Mouse (Mus musculus) lung, adult 2 months (tissue): ENCODE measurements around the gene 2310022A10Rik.

ENCODE experiments used
- CTCF ChIP-seq: fragments of 200-500 bp; IDR thresholded peaks from 2 replicates; pipeline ENCODE4 v1.5.1; 2011; ENCODE audit warnings: mild to moderate bottlenecking, low read length, control low read depth; ENCODE audit not compliant: insufficient read depth
- POLR2A ChIP-seq: fragments of 200-500 bp; IDR thresholded peaks from 2 replicates; pipeline ENCODE4 v1.6.1; 2011; ENCODE audit warnings: low read depth, mild to moderate bottlenecking, control low read depth, low read length, borderline replicate concordance; ENCODE audit errors: extremely low read depth

DNA sequence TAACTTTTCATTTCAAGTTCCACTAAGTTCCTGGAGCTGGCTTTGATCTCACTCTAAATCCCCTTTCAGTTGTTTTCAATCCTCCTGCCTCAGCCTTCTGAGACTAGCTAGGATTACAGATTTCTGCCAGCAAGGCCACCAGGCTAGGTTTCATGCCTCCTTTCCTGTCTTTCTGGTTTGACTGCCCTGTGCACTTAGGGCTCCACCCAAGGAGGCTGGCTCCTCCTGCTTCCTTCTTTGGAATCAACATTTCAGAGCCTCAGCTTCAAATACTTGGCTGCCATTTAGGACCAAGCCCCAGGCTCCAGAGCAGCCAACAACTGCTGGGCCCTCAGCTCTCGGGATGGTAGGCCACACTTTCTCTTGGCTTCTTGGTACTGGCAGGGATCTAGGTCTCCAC lies 32.4 kb upstream of the 2310022A10Rik start:
- TF ChIP-seq POLR2A (no peak), CTCF (no peak)
